Mouse (Mus musculus) stomach, embryonic 14.5 days (tissue): ENCODE measurements around the gene Ccr9. TPM values are rescaled to one million over a fixed set of nuclear protein-coding genes. Genes with fewer than 3 reads are reported as not detected.

Experiments used
- ATAC-seq: fragments of 200-750 bp; cut with Nextera tagmentation; 2 replicates; pipeline ENCODE4 v1.8.0; 2017; ENCODE audit warnings: low read depth, moderate TSS enrichment; ENCODE audit not compliant: insufficient number of reproducible peaks, insufficient read depth, low FRiP score
- H3K27ac ChIP-seq: fragments of 300-500 bp; sonication (generic); 2 replicates; pipeline ENCODE4 v1.5.1; 2014; ENCODE audit warnings: mild to moderate bottlenecking, low read length, moderate library complexity, mixed read lengths
- H3K27me3 ChIP-seq: fragments of 300-500 bp; sonication (generic); 2 replicates; pipeline ENCODE4 v1.6.1; 2014; ENCODE audit warnings: low read length, control low read depth, mixed read lengths; ENCODE audit not compliant: control insufficient read depth, insufficient read depth
- H3K36me3 ChIP-seq: fragments of 300-500 bp; sonication (generic); 2 replicates; pipeline ENCODE4 v1.6.1; 2014; ENCODE audit warnings: mild to moderate bottlenecking, control low read depth, low read length, moderate library complexity, mixed read lengths; ENCODE audit not compliant: control insufficient read depth, insufficient read depth
- H3K4me1 ChIP-seq: fragments of 300-500 bp; sonication (generic); 2 replicates; pipeline ENCODE4 v1.6.1; 2014; ENCODE audit warnings: low read length, control low read depth, mixed read lengths; ENCODE audit not compliant: control insufficient read depth, insufficient read depth
- H3K4me2 ChIP-seq: fragments of 300-500 bp; sonication (generic); replicated peaks from 2 replicates; pipeline ENCODE4 v1.6.1; 2014; ENCODE audit warnings: low read depth, low read length, control low read depth
- H3K4me3 ChIP-seq: fragments of 300-500 bp; sonication (generic); 2 replicates; pipeline ENCODE4 v1.5.1; 2014; ENCODE audit warnings: low read depth, low read length, control low read depth
- H3K9ac ChIP-seq: fragments of 300-500 bp; sonication (generic); replicated peaks from 2 replicates; pipeline ENCODE4 v1.6.1; 2014; ENCODE audit warnings: low read depth, mild to moderate bottlenecking, control low read depth, low read length, moderate library complexity, mixed read lengths
- H3K9me3 ChIP-seq: fragments of 300-500 bp; sonication (generic); 2 replicates; pipeline ENCODE4 v1.6.1; 2016; ENCODE audit warnings: low read depth, low read length, control low read depth; ENCODE audit not compliant: control insufficient read depth
- WGBS: fragments of 180-500 bp; shearing (Covaris S2); extraction: QIAGEN DNeasy Blood & Tissue Kit; methylation state at CpG from one replicate; pipeline ENCODE4 v1.1.7; 2014; 5-methylcytosine and 5-hydroxymethylcytosine counted together
- polyA plus RNA-seq: library from polyadenylated mRNA; unstranded; fragments of >200 nt; fragmentation: Nextera tagmentation; extraction: Ambion mirVana; gene quantifications from 2 replicates; pipeline ENCODE4 v1.2.1, GENCODE M21; 2014

Ccr9 gene
- polyA plus RNA-seq, 1 experiment from 2014 or later = 0.26 TPM

DNA sequence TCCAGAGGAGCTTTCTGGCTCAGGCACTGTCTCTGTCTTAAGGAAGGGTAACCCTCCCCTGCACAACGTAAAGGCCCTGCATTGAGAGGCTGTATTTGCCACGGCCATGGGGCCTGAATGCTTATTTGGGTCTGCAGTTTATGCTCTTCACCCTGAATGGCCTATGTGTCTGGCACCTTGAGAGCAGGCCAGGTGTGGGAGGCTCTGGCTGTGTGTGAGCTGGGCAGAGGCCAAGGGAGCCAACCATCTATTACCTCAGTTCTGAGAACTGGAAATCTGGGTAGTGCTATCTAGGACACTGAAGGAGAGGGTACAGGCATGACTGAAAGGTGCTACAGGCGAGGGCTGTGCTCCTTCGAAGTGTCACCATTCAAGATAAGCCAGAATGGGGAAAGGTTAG, 136.6 kb downstream of the Ccr9 start:
- H3K27ac ChIP-seq = no peak overlapping the region
- ATAC-seq = no peak
- 77% methylated on average over 4 of the region's 4 CpGs for WGBS
- no peak overlapping the region for H3K9ac ChIP-seq
- no peaks in the 10 kb centered on the region for H3K27me3 ChIP-seq
- no peak overlapping the region for H3K4me2 ChIP-seq
- no peaks in the 10 kb centered on the region for H3K4me1 ChIP-seq
- no peaks in the 10 kb centered on the region for H3K9me3 ChIP-seq
- no peak overlapping the region for H3K4me3 ChIP-seq
- H3K36me3 ChIP-seq = peaks cover 36% of the 10 kb centered on the region

GRCm38 (mm10) chr9:123815444-123815843, 137.2 kb downstream of the Ccr9 start:
- no peak overlapping the region for H3K9ac ChIP-seq
- no peak overlapping the region for H3K4me2 ChIP-seq
- peaks cover 36% of the 10 kb centered on the region for H3K36me3 ChIP-seq
- H3K9me3 ChIP-seq = no peaks in the 10 kb centered on the region
- 86% methylated on average over 3 of the region's 3 CpGs for WGBS
- no peaks in the 10 kb centered on the region for H3K27me3 ChIP-seq
- ATAC-seq = no peak
- H3K4me1 ChIP-seq = no peaks in the 10 kb centered on the region
- no peak overlapping the region for H3K4me3 ChIP-seq
- H3K27ac ChIP-seq = no peak overlapping the region

DNA sequence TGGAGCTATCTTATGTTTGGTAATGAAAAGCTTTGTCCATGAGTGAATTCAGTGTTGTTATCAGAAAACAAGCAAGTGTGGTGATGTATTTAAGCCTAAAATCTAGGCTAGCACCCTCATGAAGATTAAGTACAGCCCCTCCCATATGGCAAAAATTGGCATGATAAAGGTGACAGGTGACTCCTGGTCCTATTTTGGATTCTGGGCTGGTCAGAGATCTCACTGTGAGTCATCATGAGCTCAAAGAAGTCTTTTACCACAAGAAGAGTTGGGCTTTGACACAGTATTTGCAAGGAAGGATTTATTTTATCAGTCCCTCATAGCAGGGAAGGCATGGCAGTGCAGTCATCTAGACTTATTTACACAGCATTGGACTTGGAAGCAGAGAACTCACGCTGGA, 137.8 kb downstream of the Ccr9 start:
- no peaks in the 10 kb centered on the region for H3K4me1 ChIP-seq
- no peaks in the 10 kb centered on the region for H3K9me3 ChIP-seq
- no peak overlapping the region for H3K4me2 ChIP-seq
- H3K27me3 ChIP-seq = no peaks in the 10 kb centered on the region
- no peak overlapping the region for H3K4me3 ChIP-seq
- H3K27ac ChIP-seq = no peak overlapping the region
- WGBS = 79% methylated on average over 1 of the region's 1 CpGs
- H3K9ac ChIP-seq = no peak overlapping the region
- no peak for ATAC-seq
- peaks cover 32% of the 10 kb centered on the region; the same call in 1 of the 2 replicates for H3K36me3 ChIP-seq

DNA sequence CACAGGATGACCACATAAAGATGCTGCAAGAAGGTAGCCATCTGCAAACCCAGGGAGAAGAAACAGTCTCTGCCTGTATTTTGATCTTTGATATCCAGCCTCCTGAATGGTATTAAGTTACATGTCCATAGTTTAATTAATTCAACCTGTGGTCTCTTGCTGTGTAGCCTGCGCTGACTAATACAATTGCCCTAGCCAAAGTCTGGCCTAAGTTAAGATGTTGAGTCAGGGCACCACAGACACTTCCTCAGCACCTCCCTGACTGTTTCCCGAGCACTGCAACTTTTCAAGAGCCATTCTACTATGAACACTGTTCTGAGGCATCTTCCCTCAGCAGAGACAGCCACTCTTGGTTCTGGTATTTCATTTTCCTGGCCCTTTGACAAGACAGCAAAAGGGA, 140.4 kb downstream of the Ccr9 start:
- no peak overlapping the region for H3K4me3 ChIP-seq
- WGBS = 89% methylated on average over 2 of the region's 2 CpGs

GRCm38 (mm10) chr9:123826631-123827030, 148.4 kb downstream of the Ccr9 start:
- no peak for ATAC-seq

More for the DNA sequence above, 140.4 kb downstream of the Ccr9 start:
- Histone ChIP-seq H3K27ac (no peak overlapping the region), H3K4me2 (no peak overlapping the region), H3K27me3 (no peaks in the 10 kb centered on the region), H3K36me3 (peaks cover 52% of the 10 kb centered on the region), H3K9ac (no peak overlapping the region), H3K4me1 (no peaks in the 10 kb centered on the region), H3K9me3 (no peaks in the 10 kb centered on the region)
- no peak for ATAC-seq

DNA sequence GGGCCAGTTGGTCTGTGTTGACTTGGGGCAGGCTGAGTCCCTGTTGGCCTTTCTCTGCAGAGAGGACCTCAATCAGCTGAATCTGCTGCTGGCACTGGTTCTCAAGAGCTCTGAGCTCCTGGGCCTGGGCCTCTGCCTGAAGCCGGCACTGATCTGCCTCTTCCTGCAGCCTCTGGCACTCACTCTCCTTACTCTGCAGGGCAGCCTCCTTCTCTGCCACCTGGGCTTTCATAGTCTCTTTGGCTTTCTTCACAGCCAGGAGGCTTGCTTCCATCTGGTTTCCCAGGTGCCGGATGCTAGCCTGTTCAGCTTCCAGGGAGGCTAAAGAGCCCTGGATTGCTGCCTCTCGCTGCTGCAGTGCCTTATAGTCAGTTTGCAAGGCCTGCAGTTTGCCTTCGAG, 150.7 kb downstream of the Ccr9 start:
- no peak overlapping the region for H3K4me2 ChIP-seq
- no peak for ATAC-seq
- peaks cover 42% of the 10 kb centered on the region; the same call in 1 of the 2 replicates for H3K36me3 ChIP-seq
- H3K27me3 ChIP-seq = no peaks in the 10 kb centered on the region
- no peak overlapping the region for H3K9ac ChIP-seq
- H3K9me3 ChIP-seq = no peaks in the 10 kb centered on the region
- no peak overlapping the region for H3K4me3 ChIP-seq
- 86% methylated on average over 4 of the region's 4 CpGs for WGBS
- no peak overlapping the region for H3K27ac ChIP-seq
- no peaks in the 10 kb centered on the region for H3K4me1 ChIP-seq

More at GRCm38 (mm10) chr9:123826631-123827030, 148.4 kb downstream of the Ccr9 start:
- Histone ChIP-seq H3K36me3 (peaks cover 63% of the 10 kb centered on the region), H3K9ac (no peak overlapping the region), H3K9me3 (no peaks in the 10 kb centered on the region), H3K27ac (no peak overlapping the region), H3K27me3 (no peaks in the 10 kb centered on the region), H3K4me3 (no peak overlapping the region), H3K4me1 (no peaks in the 10 kb centered on the region), H3K4me2 (no peak overlapping the region)
- 75% methylated on average over 3 of the region's 3 CpGs for WGBS

Other genes with a start within 250 kb of the Ccr9 start
- 56.3 and 61.0 TPM in 2 replicates for gene Limd1, start 199.7 kb upstream of the Ccr9 start, polyA plus RNA-seq
- gene Sacm1l, start 148.7 kb upstream of the Ccr9 start, polyA plus RNA-seq = 51.7 and 53.8 TPM in 2 replicates
- 0.31 and 0.69 TPM in 2 replicates for gene Slc6a20b, start 45.9 kb upstream of the Ccr9 start, polyA plus RNA-seq
- gene Slc6a20a, start 446 bp downstream of the Ccr9 start, polyA plus RNA-seq = 0.27 and 0.76 TPM in 2 replicates
- 66.4 and 68.2 TPM in 2 replicates for gene Lztfl1, start 39.3 kb downstream of the Ccr9 start, polyA plus RNA-seq
- 0.97 and 1.4 TPM in 2 replicates for gene Cxcr6, start 128.0 kb downstream of the Ccr9 start, polyA plus RNA-seq
- 15.1 and 19.7 TPM in 2 replicates for gene Fyco1, start 173.5 kb downstream of the Ccr9 start, polyA plus RNA-seq
- gene Xcr1, start 183.6 kb downstream of the Ccr9 start, polyA plus RNA-seq = 0.06 and 0.07 TPM in 2 replicates